8 mouse cellular contexts compared by ENCODE assay signal in genomic region chr3:84435288-84436043, GRCm38 (mm10). TPM values are rescaled to one million over a fixed set of nuclear protein-coding genes. Genes with fewer than 3 reads are reported as not detected.
DNase-seq lines count a peak whose midpoint lies in the region; ATAC-seq lines count a peak whose summit lies in the region.

No protein-coding gene starts in this region.

- WGBS in embryonic facial prominence, embryonic 12.5 days, result 16% methylated on average over 11 of the region's 11 CpGs
- 32% methylated on average over 11 of the region's 11 CpGs for WGBS in hindbrain, embryonic 11.5 days
- 18% methylated on average over 11 of the region's 11 CpGs for WGBS in lung, embryonic 15.5 days

- ATAC-seq in embryonic facial prominence, embryonic 12.5 days (ENCODE audit: insufficient number of reproducible peaks, insufficient read depth, low FRiP score, low TSS enrichment), result peak; percentile 44; the same call in 1 of the 2 replicates
- ATAC-seq in hindbrain, embryonic 11.5 days (ENCODE audit: low FRiP score), result peak; percentile 25; the same call in 1 of the 2 replicates
- peak; percentile 43; the same call in 1 of the 2 replicates for ATAC-seq in lung, embryonic 15.5 days (ENCODE audit: borderline replicate concordance, extremely low read depth, low FRiP score, low TSS enrichment)

- no peak overlapping the region for H3K4me2 ChIP-seq in embryonic facial prominence, embryonic 12.5 days (replicated peaks)
- no peak overlapping the region for H3K4me2 ChIP-seq in hindbrain, embryonic 11.5 days (replicated peaks; ENCODE audit: low read depth, low read length)
- no peak overlapping the region for H3K4me2 ChIP-seq in lung, embryonic 15.5 days

- intact Hi-C loops in left cerebral cortex, postnatal 4 days (cut with DNase I), result no loop called here

- no peak overlapping the region for H3K9ac ChIP-seq in embryonic facial prominence, embryonic 12.5 days
- H3K9ac ChIP-seq in hindbrain, embryonic 11.5 days (ENCODE audit: low read depth, low read length), result no peak overlapping the region
- no peak overlapping the region for H3K9ac ChIP-seq in lung, embryonic 15.5 days

- DNase-seq in left cerebral cortex, postnatal 4 days, result peak; percentile 82
- no peak for DNase-seq in left cerebral cortex, adult 18-20 months (ENCODE audit: low spot score in 2 of 2)
- peak; percentile 56 for DNase-seq in hindbrain, embryonic 11.5 days (ENCODE audit: low spot score)
- DNase-seq in testis, postnatal 14 days (ENCODE audit: low spot score), result peak; percentile 61
- DNase-seq in layer of hippocampus, adult 11-12 months (ENCODE audit: low spot score), result no peak
- no peak for DNase-seq in left cerebral cortex, adult 11 months (ENCODE audit: low spot score)

- no peaks in the 10 kb centered on the region for H3K27me3 ChIP-seq in embryonic facial prominence, embryonic 12.5 days
- H3K27me3 ChIP-seq in hindbrain, embryonic 11.5 days (ENCODE audit: control insufficient read depth, insufficient read depth, low read length), result no peaks in the 10 kb centered on the region
- H3K27me3 ChIP-seq in lung, embryonic 15.5 days, result no peaks in the 10 kb centered on the region

- no peak overlapping the region for H3K4me3 ChIP-seq in embryonic facial prominence, embryonic 12.5 days
- H3K4me3 ChIP-seq in hindbrain, embryonic 11.5 days (ENCODE audit: low read depth, low read length), result no peak overlapping the region
- H3K4me3 ChIP-seq in lung, embryonic 15.5 days, result no peak overlapping the region

- no peak overlapping the region for H3K27ac ChIP-seq in embryonic facial prominence, embryonic 12.5 days
- H3K27ac ChIP-seq in hindbrain, embryonic 11.5 days (ENCODE audit: low read depth, low read length), result no peak overlapping the region
- peak overlapping the region; percentile 56 for H3K27ac ChIP-seq in lung, embryonic 15.5 days

- peaks cover 23% of the 10 kb centered on the region for H3K4me1 ChIP-seq in embryonic facial prominence, embryonic 12.5 days
- H3K4me1 ChIP-seq in hindbrain, embryonic 11.5 days (replicated peaks; ENCODE audit: control insufficient read depth, insufficient read depth, low read length), result no peaks in the 10 kb centered on the region
- H3K4me1 ChIP-seq in lung, embryonic 15.5 days, result peaks cover 28% of the 10 kb centered on the region

- no peaks in the 10 kb centered on the region for H3K36me3 ChIP-seq in embryonic facial prominence, embryonic 12.5 days
- no peaks in the 10 kb centered on the region for H3K36me3 ChIP-seq in hindbrain, embryonic 11.5 days (ENCODE audit: control insufficient read depth, insufficient read depth, low read length)
- no peaks in the 10 kb centered on the region for H3K36me3 ChIP-seq in lung, embryonic 15.5 days

- no peaks in the 10 kb centered on the region for H3K9me3 ChIP-seq in embryonic facial prominence, embryonic 12.5 days
- H3K9me3 ChIP-seq in hindbrain, embryonic 11.5 days (ENCODE audit: control insufficient read depth, low read length), result no peaks in the 10 kb centered on the region
- H3K9me3 ChIP-seq in lung, embryonic 15.5 days, result no peaks in the 10 kb centered on the region

RNA-seq across cellular contexts. Expression of gene Fhdc1, which starts 44.8 kb away (rescaled TPM):
- total RNA-seq in left cerebral cortex, postnatal 4 days (2021), result 1 to 10 TPM; 3.3 to 5.2 TPM
- 1 to 10 TPM; 4.6 to 6.1 TPM for total RNA-seq in left cerebral cortex, adult 18-20 months (2021)
- polyA plus RNA-seq in embryonic facial prominence, embryonic 12.5 days (2016; fragmentation: Nextera tagmentation; extraction: Ambion mirVana), result 5.9 and 6.6 TPM in 2 replicates
- 3.3 and 3.7 TPM in 2 replicates for polyA plus RNA-seq in hindbrain, embryonic 11.5 days (2014; fragmentation: Nextera tagmentation; extraction: Ambion mirVana)
- 13.9 and 14.9 TPM in 2 replicates for polyA plus RNA-seq in lung, embryonic 15.5 days (2015; fragmentation: Nextera tagmentation; extraction: Ambion mirVana)

Comparison
In these comparisons a context has a peak if more than half of its experiments do, and no peak if none do; other contexts are left out.
1. DNase-seq: peak in left cerebral cortex, postnatal 4 days (single experiment), hindbrain, embryonic 11.5 days (single experiment) and testis, postnatal 14 days (single experiment); none in left cerebral cortex, adult 18-20 months (0 of 2), layer of hippocampus, adult 11-12 months (single experiment) and left cerebral cortex, adult 11 months (single experiment).
2. Peak in every context shown above with its lines, with median percentiles within 50 percentile points of each other: ATAC-seq.